Mouse (Mus musculus) lung, embryonic 15.5 days (tissue): ENCODE measurements around the gene Atp6ap1. TPM values are rescaled to one million over a fixed set of nuclear protein-coding genes. Genes with fewer than 3 reads are reported as not detected.

Experiments
- ATAC-seq: fragments of 200-750 bp; cut with Nextera tagmentation; 2 replicates; pipeline ENCODE4 v1.8.0; 2017; ENCODE audit warnings: moderate number of reproducible peaks, borderline replicate concordance; ENCODE audit not compliant: low FRiP score, low TSS enrichment; ENCODE audit errors: extremely low read depth
- H3K27ac ChIP-seq: fragments of 300-500 bp; sonication (generic); 2 replicates; pipeline ENCODE4 v1.5.1; 2015; ENCODE audit warnings: moderate library complexity, mild to moderate bottlenecking, inconsistent platforms
- H3K27me3 ChIP-seq: fragments of 300-500 bp; sonication (generic); 2 replicates; pipeline ENCODE4 v1.6.1; 2015; ENCODE audit warnings: inconsistent platforms
- H3K36me3 ChIP-seq: fragments of 300-500 bp; sonication (generic); 2 replicates; pipeline ENCODE4 v1.6.1; 2015; ENCODE audit warnings: inconsistent platforms
- H3K4me1 ChIP-seq: fragments of 300-500 bp; sonication (generic); 2 replicates; pipeline ENCODE4 v1.6.1; 2015; ENCODE audit warnings: inconsistent platforms
- H3K4me2 ChIP-seq: fragments of 300-500 bp; sonication (generic); 2 replicates; pipeline ENCODE4 v1.6.1; 2015; ENCODE audit warnings: inconsistent platforms, mild to moderate bottlenecking, moderate library complexity
- H3K4me3 ChIP-seq: fragments of 300-500 bp; sonication (generic); 2 replicates; pipeline ENCODE4 v1.5.1; 2015; ENCODE audit warnings: mild to moderate bottlenecking, inconsistent platforms
- H3K9ac ChIP-seq: fragments of 300-500 bp; sonication (generic); 2 replicates; pipeline ENCODE4 v1.6.1; 2015; ENCODE audit warnings: inconsistent platforms
- H3K9me3 ChIP-seq: fragments of 300-500 bp; sonication (generic); 2 replicates; pipeline ENCODE4 v1.6.1; 2016; ENCODE audit warnings: inconsistent platforms
- WGBS: fragments of 180-500 bp; shearing (Covaris S2); methylation state at CpG from one replicate; pipeline ENCODE4 v1.1.7; 2015; 5-methylcytosine and 5-hydroxymethylcytosine counted together
- polyA plus RNA-seq: library from polyadenylated mRNA; unstranded; fragments of >200 nt; fragmentation: Nextera tagmentation; extraction: Ambion mirVana; gene quantifications from 2 replicates; pipeline ENCODE4 v1.2.1, GENCODE M21; 2015

Gene Atp6ap1
- 134 and 138 TPM in 2 replicates for polyA plus RNA-seq

DNA sequence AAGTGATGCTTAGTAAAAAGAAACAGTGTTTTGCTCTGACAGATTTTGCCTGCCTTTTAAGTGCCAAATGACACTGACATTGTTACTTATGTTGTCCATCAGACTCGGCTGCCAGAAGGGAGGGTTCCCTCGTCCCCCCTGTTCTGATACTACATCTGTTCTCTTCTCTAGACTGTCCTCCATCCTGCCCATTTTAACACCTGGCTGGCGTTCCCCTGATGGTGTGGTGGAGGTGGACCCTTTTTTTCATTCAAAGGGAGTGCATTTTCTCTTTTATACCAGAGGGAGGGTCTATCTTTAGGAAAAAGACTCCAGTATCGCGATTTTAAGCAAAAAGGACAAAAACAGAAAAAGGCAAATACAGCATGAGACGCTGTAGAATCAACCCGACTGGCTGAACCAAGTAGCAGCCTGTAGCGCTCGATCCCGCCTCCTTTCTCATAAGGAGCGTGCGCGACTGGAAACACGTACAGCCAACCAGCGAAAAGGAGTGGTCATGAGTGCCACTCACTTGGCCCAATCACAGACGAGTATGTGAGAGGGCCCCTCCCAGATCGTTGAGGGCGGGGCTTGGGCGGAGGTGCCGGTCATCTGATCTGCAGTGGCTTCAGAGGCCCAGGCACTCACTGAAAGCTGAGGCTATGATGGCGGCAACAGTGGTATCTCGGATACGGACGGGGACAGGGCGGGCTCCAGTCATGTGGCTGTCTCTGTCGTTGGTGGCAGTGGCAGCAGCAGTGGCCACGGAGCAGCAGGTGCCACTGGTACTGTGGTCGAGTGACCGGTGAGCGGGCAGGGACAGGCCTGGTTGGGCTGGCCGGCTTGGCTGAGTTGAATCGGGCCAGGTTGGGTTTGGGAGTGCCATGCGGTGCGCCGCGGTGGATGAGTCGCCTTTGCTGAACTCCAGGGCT lies at the start of gene Atp6ap1:
Gene Atp6ap1 (plus strand): TSS at position 560 of the 911 bp plus-strand sequence.
- Histone ChIP-seq H3K27ac (peak within 1 kb of the TSS; percentile 47), H3K27me3 (no peaks in the 10 kb centered on the region), H3K9me3 (no peaks in the 10 kb centered on the region), H3K4me1 (no peaks in the 10 kb centered on the region), H3K4me2 (peak within 1 kb of the TSS; percentile 66), H3K36me3 (peaks cover 14% of the 10 kb centered on the region; the same call in 1 of the 2 replicates), H3K4me3 (peak within 1 kb of the TSS; percentile 71), H3K9ac (peak within 1 kb of the TSS; percentile 72)
- 13% methylated on average over 37 of the region's 37 CpGs for WGBS
- ATAC-seq, result peak; percentile 99

DNA sequence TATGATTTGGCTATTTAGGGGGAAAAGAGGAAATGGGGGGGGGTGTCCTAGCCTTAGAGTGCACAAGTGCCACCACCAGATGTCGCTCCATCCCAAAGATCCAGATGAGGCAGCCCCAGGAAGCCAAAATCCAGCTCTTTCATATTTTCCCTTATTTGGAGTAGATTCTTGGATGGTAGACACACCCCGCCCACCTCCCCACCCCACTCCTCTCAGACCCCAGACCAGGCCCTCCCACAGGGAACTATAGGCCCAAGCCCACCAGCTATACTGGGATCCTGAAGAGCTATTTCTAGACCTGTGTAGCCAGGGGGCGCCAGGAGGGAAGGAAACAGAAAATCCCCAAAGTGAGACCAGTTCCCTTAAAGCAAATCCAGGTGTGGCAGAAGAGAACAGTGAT lies 48.2 kb upstream of the Atp6ap1 start:
- WGBS, result 13% methylated on average over 3 of the region's 3 CpGs
- H3K9me3 ChIP-seq, result no peaks in the 10 kb centered on the region
- H3K4me1 ChIP-seq, result peaks cover 7% of the 10 kb centered on the region; the same call in 1 of the 2 replicates
- H3K4me3 ChIP-seq, result peak overlapping the region; percentile 42
- no peaks in the 10 kb centered on the region; the same call in 1 of the 2 replicates for H3K36me3 ChIP-seq
- peak overlapping the region; percentile 62 for H3K4me2 ChIP-seq
- H3K27ac ChIP-seq, result peak overlapping the region; percentile 87
- ATAC-seq, result 0 out of 2 replicates have a peak, but pooled peaks have one; percentile 21
- peak overlapping the region; percentile 48 for H3K9ac ChIP-seq
- H3K27me3 ChIP-seq, result no peaks in the 10 kb centered on the region

DNA sequence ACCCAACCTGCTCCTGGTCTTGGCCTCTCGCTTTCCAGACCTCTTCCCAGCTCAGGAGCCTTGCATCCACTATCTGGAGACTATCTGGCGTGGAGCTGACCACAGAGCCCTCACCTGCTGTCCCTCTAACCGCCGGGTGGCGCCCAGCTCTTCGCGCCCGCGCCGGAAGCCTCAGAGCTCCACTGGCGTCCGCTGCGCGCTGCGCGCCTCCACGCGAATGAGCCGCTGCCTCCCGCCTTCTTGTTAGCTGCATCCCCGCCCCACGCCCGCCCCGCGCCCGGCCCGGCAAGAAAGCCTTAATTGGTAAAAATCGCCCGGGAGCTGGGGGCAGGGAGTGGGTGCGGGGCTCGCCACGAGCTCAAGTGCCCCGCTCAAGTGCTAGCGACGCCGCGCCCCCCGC lies 47.3 kb upstream of the Atp6ap1 start, which contains the start of gene Flna:
Gene Flna (minus strand): TSS at position 206 of the 400 bp plus-strand sequence.
- H3K27ac ChIP-seq, result peak within 1 kb of the TSS; percentile 87
- 0 out of 2 replicates have a peak, but pooled peaks cover 3% of the 10 kb centered on the region for H3K4me1 ChIP-seq
- H3K36me3 ChIP-seq, result no peaks in the 10 kb centered on the region
- H3K9me3 ChIP-seq, result no peaks in the 10 kb centered on the region
- WGBS, result 14% methylated on average over 31 of the region's 38 CpGs
- ATAC-seq, result no peak
- H3K27me3 ChIP-seq, result no peaks in the 10 kb centered on the region
- H3K4me3 ChIP-seq, result peak within 1 kb of the TSS; percentile 42
- H3K4me2 ChIP-seq, result peak within 1 kb of the TSS; percentile 59
- H3K9ac ChIP-seq, result peak within 1 kb of the TSS; percentile 48

DNA sequence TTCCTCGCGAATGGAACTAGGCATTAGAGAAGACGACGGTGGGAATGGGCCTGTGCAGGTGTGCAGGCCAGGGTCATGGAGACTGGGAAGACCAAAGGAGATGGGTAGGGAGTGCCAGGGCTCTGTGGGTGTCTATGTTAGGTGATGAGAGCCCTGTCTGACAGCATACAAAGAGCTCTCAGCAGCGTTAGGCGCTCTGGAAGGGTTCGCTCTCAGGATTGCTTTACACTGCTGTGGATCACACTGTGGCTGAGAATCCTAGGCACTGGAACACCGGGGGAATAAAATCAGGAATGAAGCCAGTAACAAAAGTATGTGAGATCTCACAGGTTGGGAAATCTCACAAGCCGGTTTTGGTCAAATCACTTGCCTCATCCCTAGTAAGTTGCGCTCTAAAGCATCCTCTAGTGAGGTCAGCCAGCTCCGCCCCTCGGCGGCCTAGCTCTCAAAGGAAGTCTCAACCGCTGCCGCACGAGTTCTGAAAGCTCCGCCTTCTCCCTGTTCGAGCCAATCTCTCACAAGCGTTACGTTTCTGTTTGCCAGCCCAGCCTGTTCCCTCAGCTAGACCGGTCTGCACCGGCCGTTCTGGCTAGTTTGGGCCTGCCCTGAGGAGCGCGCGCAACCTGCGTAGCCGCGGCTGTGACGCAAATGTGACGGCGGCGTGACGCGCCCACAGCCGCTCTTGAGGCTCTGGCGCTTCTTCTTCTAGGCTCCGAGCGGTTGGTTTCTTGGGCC lies 42.6 kb upstream of the Atp6ap1 start, which contains the start of gene Emd:
Gene Emd (plus strand): TSS at position 535 of the 735 bp plus-strand sequence.
- ATAC-seq, result peak; percentile 98
- H3K36me3 ChIP-seq, result 0 out of 2 replicates have a peak, but pooled peaks cover 5% of the 10 kb centered on the region
- H3K27ac ChIP-seq, result peak within 1 kb of the TSS; percentile 92
- peak within 1 kb of the TSS; percentile 77 for H3K9ac ChIP-seq
- peak within 1 kb of the TSS; percentile 61 for H3K4me3 ChIP-seq
- H3K27me3 ChIP-seq, result no peaks in the 10 kb centered on the region
- peaks cover 7% of the 10 kb centered on the region; the same call in 1 of the 2 replicates for H3K4me1 ChIP-seq
- peak within 1 kb of the TSS; percentile 62 for H3K4me2 ChIP-seq
- 34% methylated on average over 39 of the region's 39 CpGs for WGBS
- no peaks in the 10 kb centered on the region for H3K9me3 ChIP-seq

DNA sequence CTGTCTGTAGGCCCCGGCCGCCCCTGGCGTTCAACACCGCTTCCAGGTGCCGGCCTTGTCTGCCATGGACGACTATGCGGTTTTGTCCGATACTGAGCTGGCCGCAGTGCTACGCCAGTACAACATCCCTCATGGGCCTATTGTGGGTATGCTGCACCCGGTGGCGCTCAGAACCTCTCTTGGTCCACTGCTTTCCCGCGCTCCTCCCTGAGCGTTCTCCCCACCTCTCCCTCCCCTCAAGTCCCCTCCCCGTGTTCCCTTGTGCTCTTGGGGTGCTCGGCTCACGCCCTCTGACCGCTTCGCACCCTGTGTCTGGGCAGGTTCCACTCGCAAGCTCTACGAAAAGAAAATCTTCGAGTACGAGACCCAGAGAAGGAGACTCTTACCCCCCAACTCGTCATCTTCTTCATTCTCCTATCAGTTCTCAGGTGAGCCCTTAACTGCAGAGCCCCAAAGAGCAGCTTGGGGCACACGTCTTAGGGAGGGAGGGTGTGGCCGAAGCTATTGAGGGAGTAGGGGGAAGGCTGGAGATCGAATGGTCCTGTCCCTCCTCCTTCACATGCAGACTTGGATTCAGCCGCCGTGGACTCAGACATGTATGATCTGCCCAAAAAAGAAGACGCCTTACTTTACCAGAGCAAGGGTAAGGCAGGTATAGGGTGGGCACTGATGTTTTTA lies 41.9 kb upstream of the Atp6ap1 start:
- Histone ChIP-seq H3K9ac (peak overlapping the region; percentile 77), H3K27ac (peak overlapping the region; percentile 92), H3K4me2 (peak overlapping the region; percentile 62), H3K4me3 (peak overlapping the region; percentile 61), H3K36me3 (0 out of 2 replicates have a peak, but pooled peaks cover 5% of the 10 kb centered on the region), H3K4me1 (peaks cover 5% of the 10 kb centered on the region; the same call in 1 of the 2 replicates), H3K27me3 (no peaks in the 10 kb centered on the region), H3K9me3 (no peaks in the 10 kb centered on the region)
- 21% methylated on average over 31 of the region's 31 CpGs for WGBS
- ATAC-seq, result no peak

DNA sequence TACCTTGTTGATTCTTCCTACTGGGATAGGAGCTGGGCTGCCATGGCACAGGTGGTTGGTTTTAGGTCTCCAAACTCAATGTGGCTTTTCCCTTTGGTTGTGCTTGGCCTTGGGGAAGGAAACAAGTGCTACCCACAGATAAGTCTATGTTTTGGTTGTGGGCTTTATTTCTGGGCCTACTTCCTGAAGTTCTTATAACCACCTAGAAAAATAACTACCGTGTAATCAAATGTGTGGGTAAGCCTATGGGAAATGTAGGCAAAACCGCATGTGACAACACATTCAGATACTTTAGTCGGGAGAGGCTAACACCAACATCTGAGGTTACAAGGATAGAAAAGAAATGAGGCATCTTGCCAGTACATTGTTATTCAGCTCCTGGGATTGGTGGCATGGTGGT lies 39.2 kb upstream of the Atp6ap1 start:
- no peak overlapping the region for H3K4me3 ChIP-seq
- 87% methylated on average over 3 of the region's 3 CpGs for WGBS
- ATAC-seq, result no peak
- H3K27ac ChIP-seq, result no peak overlapping the region
- no peaks in the 10 kb centered on the region for H3K9me3 ChIP-seq
- H3K9ac ChIP-seq, result no peak overlapping the region
- H3K4me2 ChIP-seq, result no peak overlapping the region
- H3K4me1 ChIP-seq, result peaks cover 4% of the 10 kb centered on the region; the same call in 1 of the 2 replicates
- H3K36me3 ChIP-seq, result 0 out of 2 replicates have a peak, but pooled peaks cover 5% of the 10 kb centered on the region
- H3K27me3 ChIP-seq, result no peaks in the 10 kb centered on the region

DNA sequence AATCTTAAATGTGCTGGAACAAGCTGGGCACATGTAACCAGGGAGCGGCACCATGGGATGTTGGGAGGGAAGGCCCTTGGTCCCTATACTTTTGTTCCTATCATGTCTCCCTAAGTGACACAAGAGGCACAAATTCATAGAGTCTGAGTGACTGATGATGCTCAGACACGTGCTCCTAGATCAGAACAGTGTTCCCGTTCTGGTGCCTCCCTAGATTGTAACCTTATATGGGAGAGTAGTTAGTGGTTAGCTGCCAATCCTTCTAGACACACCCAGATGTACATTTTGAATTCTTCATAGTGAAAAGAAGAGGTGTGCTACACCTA lies 27.2 kb upstream of the Atp6ap1 start:
- peak; percentile 35 for ATAC-seq
- Histone ChIP-seq H3K4me2 (peak overlapping the region; percentile 55), H3K27ac (peak overlapping the region; percentile 96), H3K27me3 (no peaks in the 10 kb centered on the region), H3K4me3 (peak overlapping the region; percentile 51), H3K36me3 (0 out of 2 replicates have a peak, but pooled peaks cover 4% of the 10 kb centered on the region), H3K4me1 (peaks cover 3% of the 10 kb centered on the region; the same call in 1 of the 2 replicates), H3K9ac (peak overlapping the region; percentile 48), H3K9me3 (no peaks in the 10 kb centered on the region)
- WGBS, result 19% methylated on average over 3 of the region's 3 CpGs

DNA sequence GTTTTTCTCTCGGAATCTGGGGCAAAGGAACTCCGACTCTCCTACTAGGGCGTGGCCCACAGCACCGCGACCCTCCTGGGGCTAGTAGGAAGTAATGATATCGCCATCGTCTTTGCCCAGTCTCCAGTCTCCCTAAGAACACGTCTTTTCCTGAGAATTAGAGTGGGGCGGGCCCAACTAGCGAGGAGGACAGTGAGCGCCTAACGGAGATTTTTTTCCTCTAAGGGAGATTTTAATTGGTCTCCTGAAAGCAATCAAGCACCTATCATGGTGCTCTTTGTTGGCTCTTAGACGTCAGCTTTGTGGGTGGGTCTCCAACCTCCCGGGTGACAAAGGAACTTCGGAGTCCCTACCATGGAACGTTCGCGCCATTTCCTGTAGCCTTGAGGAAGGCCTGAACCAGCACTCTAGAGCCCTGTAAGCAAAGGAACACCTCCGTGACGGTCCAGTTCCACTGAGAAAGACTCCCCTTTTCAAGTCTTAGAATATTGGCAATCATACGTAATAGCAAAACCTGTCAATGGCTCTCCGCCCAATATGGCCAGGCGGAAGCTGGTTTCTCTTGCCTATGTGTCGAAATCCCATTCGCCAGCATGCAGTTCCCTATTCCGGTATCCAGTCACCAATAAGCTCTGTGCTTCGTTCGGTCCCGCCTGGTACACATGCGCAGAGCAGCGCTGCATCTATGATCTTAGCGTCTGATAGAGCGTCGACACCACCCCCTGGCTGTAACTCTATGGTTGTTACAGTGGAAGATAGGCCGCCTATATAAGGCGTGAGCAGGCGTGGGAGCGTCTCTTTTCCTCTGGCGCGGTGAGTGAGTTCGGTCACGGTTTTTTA lies 26.6 kb upstream of the Atp6ap1 start, which contains the start of gene Rpl10:
Gene Rpl10 (plus strand): TSS at position 751 of the 840 bp plus-strand sequence.
- WGBS, result 13% methylated on average over 42 of the region's 42 CpGs
- Histone ChIP-seq H3K9ac (peak within 1 kb of the TSS; percentile 77), H3K36me3 (0 out of 2 replicates have a peak, but pooled peaks cover 4% of the 10 kb centered on the region), H3K4me1 (peaks cover 3% of the 10 kb centered on the region; the same call in 1 of the 2 replicates), H3K27ac (peak within 1 kb of the TSS; percentile 96), H3K4me2 (peak within 1 kb of the TSS; percentile 55), H3K4me3 (peak within 1 kb of the TSS; percentile 51), H3K9me3 (no peaks in the 10 kb centered on the region), H3K27me3 (no peaks in the 10 kb centered on the region)
- ATAC-seq, result peak; percentile 94

DNA sequence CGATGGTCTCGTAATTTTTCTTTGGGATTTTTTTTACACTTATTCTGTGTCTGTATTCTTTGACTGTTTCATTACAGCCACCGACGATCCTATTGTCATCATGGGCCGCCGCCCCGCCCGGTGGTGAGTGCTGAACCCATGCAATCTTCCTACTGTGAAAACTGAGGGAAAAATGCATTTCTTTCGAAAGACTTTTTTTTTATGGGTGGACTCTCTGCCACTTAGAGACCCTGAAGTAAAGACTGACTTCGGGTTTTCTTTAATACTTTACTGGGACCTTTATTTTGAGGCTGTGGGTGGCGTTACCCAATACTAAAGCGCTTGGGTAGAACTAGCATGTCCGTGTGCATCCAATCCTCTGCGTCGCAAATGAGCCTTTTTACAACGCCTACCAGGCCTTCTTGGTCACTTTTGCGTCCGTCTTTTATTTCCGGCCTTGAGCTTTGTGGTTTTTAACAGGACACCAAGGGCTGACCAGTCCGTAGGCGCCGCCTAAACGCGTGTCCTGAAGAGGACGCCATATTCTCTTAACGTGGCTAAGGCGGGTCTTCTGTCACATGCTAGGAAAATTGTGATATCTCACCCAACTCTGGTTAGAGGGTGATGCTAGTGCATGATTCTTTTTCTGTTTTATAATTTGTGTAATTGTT lies 25.9 kb upstream of the Atp6ap1 start:
- Histone ChIP-seq H3K9ac (peak overlapping the region; percentile 77), H3K9me3 (no peaks in the 10 kb centered on the region), H3K4me3 (peak overlapping the region; percentile 51), H3K4me1 (peaks cover 3% of the 10 kb centered on the region; the same call in 1 of the 2 replicates), H3K27ac (peak overlapping the region; percentile 70), H3K4me2 (peak overlapping the region; percentile 50), H3K36me3 (0 out of 2 replicates have a peak, but pooled peaks cover 4% of the 10 kb centered on the region), H3K27me3 (no peaks in the 10 kb centered on the region)
- 13% methylated on average over 27 of the region's 27 CpGs for WGBS
- no peak for ATAC-seq
